Mouse (Mus musculus) limb, embryonic 12.5 days (tissue): ENCODE measurements around the gene Cdc42. TPM values are rescaled to one million over a fixed set of nuclear protein-coding genes. Genes with fewer than 3 reads are reported as not detected.

Experiments used
- ATAC-seq: fragments of 200-750 bp; cut with Nextera tagmentation; 2 replicates; pipeline ENCODE4 v1.8.0; 2017; ENCODE audit warnings: low read depth, moderate TSS enrichment; ENCODE audit not compliant: insufficient number of reproducible peaks, insufficient read depth, low FRiP score, low TSS enrichment
- H3K27ac ChIP-seq: fragments of 300-500 bp; sonication (generic); 2 replicates; pipeline ENCODE4 v1.5.1; 2016; ENCODE audit warnings: mild to moderate bottlenecking, moderate library complexity
- H3K27me3 ChIP-seq: fragments of 300-500 bp; sonication (generic); 2 replicates; pipeline ENCODE4 v1.6.1; 2016; ENCODE audit warnings: mild to moderate bottlenecking, moderate library complexity
- H3K36me3 ChIP-seq: fragments of 300-500 bp; sonication (generic); 2 replicates; pipeline ENCODE4 v1.6.1; 2016; ENCODE audit warnings: mild to moderate bottlenecking, moderate library complexity
- H3K4me1 ChIP-seq: fragments of 300-500 bp; sonication (generic); replicated peaks from 2 replicates; pipeline ENCODE4 v1.6.1; 2016
- H3K4me2 ChIP-seq: fragments of 300-500 bp; sonication (generic); 2 replicates; pipeline ENCODE4 v1.6.1; 2016; ENCODE audit warnings: mild to moderate bottlenecking, moderate library complexity
- H3K4me3 ChIP-seq: fragments of 300-500 bp; sonication (generic); replicated peaks from 2 replicates; pipeline ENCODE4 v1.5.1; 2016; ENCODE audit warnings: mild to moderate bottlenecking
- H3K9ac ChIP-seq: fragments of 300-500 bp; sonication (generic); replicated peaks from 2 replicates; pipeline ENCODE4 v1.6.1; 2016; ENCODE audit warnings: mild to moderate bottlenecking, moderate library complexity
- H3K9me3 ChIP-seq: fragments of 300-500 bp; sonication (generic); 2 replicates; pipeline ENCODE4 v1.6.1; 2016; ENCODE audit warnings: mild to moderate bottlenecking, moderate library complexity
- WGBS: fragments of 180-500 bp; shearing (Covaris S2); methylation state at CpG from one replicate; pipeline ENCODE4 v1.1.7; 2016; 5-methylcytosine and 5-hydroxymethylcytosine counted together
- polyA plus RNA-seq: library from polyadenylated mRNA; unstranded; fragments of >200 nt; fragmentation: Nextera tagmentation; extraction: Ambion mirVana; gene quantifications from 2 replicates; pipeline ENCODE4 v1.2.1, GENCODE M21; 2016

Cdc42 gene
- polyA plus RNA-seq, 1 experiment from 2014 or later = 589 TPM

DNA sequence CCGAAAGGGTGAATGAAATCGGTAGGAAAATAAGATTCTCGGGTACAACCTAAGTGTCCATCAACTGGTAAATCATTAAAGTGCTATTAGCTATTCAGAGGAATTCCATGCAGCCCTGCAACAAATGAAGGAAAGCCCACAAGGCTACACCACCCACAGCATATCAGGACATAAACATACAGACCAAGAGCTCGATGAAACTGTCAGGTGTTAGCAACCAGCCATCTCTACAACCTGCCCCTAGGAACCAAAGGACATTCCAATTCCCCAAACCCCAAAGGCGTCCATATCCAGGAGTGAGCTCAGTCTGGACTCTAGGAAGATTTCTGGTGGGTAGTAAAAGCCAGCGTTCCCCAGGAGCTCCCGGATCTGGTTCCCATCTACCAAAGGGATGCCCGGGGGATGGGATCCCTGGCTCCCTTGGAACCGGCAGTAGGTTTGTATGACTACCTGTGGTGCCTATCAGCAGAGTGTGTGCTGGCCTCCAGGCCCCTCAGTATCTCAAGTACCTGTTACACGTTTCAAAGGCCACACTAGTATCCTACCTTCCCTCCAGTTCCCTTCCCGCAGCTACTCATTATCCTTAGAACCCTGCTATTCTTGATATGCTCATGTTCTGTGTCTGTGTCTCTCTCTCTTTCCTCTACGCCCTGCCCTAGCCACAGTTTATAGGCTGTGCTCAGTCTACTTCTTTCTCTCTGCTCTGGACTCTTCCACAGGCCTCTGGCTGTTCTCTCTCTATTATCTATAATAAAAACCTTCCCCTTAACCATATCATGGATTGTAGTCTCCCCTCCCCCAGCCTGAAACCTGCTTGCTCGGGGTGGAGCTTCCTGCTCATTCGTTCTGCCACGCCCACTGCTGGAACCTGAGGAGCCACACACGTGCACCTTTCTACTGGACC, 23.4 kb upstream of the Cdc42 start:
- H3K4me2 ChIP-seq = peak overlapping the region; percentile 13

DNA sequence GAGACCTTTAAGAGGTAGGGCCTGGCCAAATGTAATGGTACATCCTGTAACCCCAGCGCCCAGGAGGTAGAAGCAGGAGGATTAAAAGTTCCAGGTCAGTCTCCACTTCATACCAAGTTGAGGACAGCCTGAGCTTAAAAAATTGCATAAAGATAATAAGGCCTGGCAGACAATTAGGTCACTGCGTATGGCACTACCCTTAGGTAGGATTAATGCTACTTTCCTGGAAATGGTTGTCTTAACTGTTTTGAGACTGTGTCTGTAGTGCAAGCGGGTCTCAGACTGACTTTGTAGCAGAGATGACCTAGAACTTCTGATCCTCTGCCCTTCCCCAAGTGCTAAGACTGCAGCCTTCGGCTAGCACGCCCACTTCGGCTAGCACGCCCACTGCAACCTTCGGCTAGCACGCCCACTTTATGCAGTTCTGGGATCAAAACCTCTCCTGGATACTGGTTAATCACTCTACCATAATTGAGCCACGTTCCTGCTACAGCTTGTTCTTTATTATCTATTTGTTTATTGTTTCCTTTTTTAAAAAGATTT, 22.3 kb upstream of the Cdc42 start:
- no peak overlapping the region for H3K4me3 ChIP-seq
- no peaks in the 10 kb centered on the region for H3K36me3 ChIP-seq
- WGBS = 92% methylated on average over 10 of the region's 10 CpGs
- no peak overlapping the region for H3K9ac ChIP-seq
- H3K27ac ChIP-seq = no peak overlapping the region
- H3K27me3 ChIP-seq = no peaks in the 10 kb centered on the region
- no peaks in the 10 kb centered on the region for H3K9me3 ChIP-seq
- H3K4me1 ChIP-seq = peaks cover 20% of the 10 kb centered on the region
- ATAC-seq = no peak
- no peak overlapping the region for H3K4me2 ChIP-seq

More for the DNA sequence above, 23.4 kb upstream of the Cdc42 start:
- H3K27me3 ChIP-seq = no peaks in the 10 kb centered on the region
- no peak for ATAC-seq
- H3K9ac ChIP-seq = no peak overlapping the region
- H3K36me3 ChIP-seq = no peaks in the 10 kb centered on the region
- H3K4me1 ChIP-seq = peaks cover 12% of the 10 kb centered on the region
- H3K9me3 ChIP-seq = no peaks in the 10 kb centered on the region
- H3K4me3 ChIP-seq = no peak overlapping the region
- H3K27ac ChIP-seq = 0 out of 2 replicates have a peak overlapping the region, but pooled peaks have one; percentile 35
- WGBS = 29% methylated on average over 15 of the region's 16 CpGs

DNA sequence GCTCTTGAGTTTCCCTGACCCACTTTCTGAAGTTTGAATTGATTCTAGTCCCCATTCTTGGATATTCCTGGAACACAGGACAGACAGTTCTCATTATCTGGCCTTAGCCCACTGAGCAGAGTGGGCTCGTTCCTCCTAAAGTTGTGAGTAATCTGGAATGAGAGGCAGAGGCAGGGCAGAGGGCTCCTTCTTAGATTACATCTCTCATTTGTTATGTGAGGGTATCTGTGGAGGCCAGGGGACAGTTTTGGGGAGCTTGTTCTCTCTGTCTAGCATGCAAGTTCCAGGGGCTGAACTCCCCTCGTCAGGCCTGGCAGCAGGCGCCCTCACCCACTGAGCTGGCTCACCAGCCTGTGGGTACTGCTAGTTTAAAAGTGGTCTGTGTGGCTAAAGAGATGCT, 21.6 kb upstream of the Cdc42 start:
- Histone ChIP-seq H3K27ac (no peak overlapping the region), H3K4me3 (no peak overlapping the region), H3K4me1 (peaks cover 20% of the 10 kb centered on the region), H3K27me3 (no peaks in the 10 kb centered on the region), H3K9ac (no peak overlapping the region), H3K9me3 (no peaks in the 10 kb centered on the region), H3K4me2 (no peak overlapping the region), H3K36me3 (no peaks in the 10 kb centered on the region)
- WGBS = 80% methylated on average over 3 of the region's 3 CpGs
- ATAC-seq = no peak

DNA sequence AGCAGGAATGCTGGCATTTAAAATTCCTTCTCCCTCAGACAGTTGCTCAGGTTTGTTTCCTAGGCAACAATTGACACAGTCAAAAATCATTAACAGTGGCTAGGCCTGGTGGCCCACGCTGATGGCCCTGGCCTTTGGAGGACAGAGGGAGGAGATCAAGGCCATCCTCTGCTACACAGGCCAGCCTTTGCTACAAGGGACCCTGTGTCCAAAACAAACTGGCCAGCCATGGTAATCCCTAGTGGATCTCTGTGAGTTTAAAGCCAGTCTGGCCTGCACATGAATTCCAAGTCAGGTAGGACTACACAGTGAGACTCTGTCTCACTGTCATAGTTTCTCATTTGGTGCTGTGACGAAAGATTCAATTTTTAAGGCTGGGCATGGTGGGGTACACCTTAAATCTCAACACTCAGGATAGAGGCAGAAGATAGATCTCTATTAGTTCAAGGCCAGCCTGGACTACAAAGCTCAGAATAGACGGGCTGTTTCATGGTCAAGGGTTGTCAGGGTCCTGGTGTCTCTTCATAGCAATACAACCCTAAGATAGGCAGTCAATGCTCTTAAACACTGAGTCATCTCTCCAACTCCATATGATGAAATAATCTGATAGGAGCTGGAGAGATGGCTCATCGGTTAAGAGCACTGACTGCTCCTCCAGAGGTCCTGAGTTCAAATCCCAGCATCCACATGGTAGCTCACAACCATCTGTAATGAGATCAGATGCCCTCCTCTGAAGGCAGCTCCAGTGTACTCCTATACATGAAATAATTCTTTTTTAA, 20.2 kb upstream of the Cdc42 start:
- Histone ChIP-seq H3K27ac (no peak overlapping the region), H3K36me3 (no peaks in the 10 kb centered on the region), H3K9me3 (no peaks in the 10 kb centered on the region), H3K4me1 (peaks cover 20% of the 10 kb centered on the region), H3K27me3 (no peaks in the 10 kb centered on the region), H3K4me2 (no peak overlapping the region), H3K9ac (no peak overlapping the region), H3K4me3 (no peak overlapping the region)
- ATAC-seq = no peak
- 78% methylated on average over 4 of the region's 4 CpGs for WGBS

DNA sequence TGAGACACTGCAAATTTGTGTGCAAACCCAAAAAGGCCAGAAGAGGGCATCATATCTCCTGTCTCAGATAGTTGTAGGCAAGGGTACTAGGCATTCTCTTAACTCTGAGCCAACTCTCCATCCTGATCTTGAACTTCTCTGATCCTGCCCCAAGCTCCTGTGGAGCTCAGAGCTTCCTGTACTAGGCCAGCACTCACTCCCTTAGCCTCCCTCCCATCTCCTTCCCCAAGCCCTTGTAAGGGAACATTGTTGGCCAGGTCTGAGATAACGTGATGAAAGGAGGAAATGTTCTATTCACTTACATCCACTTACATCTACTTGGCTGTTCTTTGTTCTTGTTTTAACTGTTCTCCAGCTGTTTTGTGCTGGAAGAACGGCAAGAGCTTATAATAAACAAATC, 19.3 kb upstream of the Cdc42 start:
- H3K36me3 ChIP-seq = no peaks in the 10 kb centered on the region
- no peak overlapping the region for H3K27ac ChIP-seq
- H3K4me2 ChIP-seq = no peak overlapping the region
- no peaks in the 10 kb centered on the region for H3K9me3 ChIP-seq
- 60% methylated on average over 2 of the region's 2 CpGs for whole genome bisulfite sequencing
- H3K4me1 ChIP-seq = peaks cover 20% of the 10 kb centered on the region
- H3K27me3 ChIP-seq = no peaks in the 10 kb centered on the region
- no peak overlapping the region for H3K4me3 ChIP-seq
- no peak for ATAC-seq
- H3K9ac ChIP-seq = no peak overlapping the region

DNA sequence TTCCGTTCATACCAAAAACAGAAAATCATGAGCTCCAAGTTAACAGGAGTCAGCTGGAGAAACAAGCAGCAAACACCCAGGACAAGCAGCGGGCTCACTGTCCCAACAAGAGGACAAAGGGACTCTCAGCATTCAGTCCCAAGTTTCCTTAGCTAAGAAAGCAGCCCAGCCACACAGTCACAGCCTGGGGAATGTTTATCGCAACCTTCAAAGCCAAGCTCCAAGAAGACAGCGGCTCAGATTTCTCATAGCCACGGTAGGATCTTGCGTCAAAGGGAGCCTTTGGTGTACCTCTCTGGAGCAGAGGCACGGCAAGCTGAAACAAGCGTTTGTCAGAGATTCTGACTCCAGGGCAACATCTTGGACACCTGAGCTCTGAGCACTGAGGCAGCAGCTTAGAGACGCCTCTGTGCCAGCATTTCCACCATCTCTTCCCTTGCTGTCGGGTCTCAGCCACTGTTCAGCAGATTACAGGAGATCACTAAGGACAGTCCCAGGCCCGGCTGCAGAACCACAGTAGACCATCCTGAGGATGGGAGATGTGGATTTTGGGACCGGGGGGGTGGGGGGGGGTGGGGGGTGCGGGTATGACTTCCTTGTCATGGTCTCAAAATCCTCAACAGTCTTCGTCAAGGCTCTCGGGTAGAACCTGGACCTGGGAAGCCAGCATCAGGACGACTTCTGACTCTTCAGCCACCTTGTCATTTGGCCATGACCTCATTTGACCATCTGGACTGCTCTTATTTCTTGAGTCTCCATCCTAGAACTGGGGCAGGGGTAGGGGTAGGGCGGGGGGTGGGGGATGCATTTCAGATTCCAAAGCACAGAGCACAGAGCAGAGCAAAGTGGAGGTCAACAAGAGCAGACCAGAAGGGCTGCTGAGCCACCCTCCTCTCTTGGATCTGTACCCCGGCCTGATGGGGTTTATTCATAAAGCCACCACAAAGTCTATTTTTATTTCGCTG, 18.1 kb upstream of the Cdc42 start:
- Histone ChIP-seq H3K36me3 (no peaks in the 10 kb centered on the region), H3K27me3 (no peaks in the 10 kb centered on the region), H3K27ac (peak overlapping the region; percentile 62), H3K9me3 (no peaks in the 10 kb centered on the region), H3K9ac (no peak overlapping the region; the same call in 1 of the 2 replicates), H3K4me3 (no peak overlapping the region), H3K4me2 (peak overlapping the region; percentile 17; the same call in 1 of the 2 replicates), H3K4me1 (peaks cover 15% of the 10 kb centered on the region)
- 31% methylated on average over 19 of the region's 19 CpGs for WGBS
- ATAC-seq = peak; percentile 44; the same call in 1 of the 2 replicates

DNA sequence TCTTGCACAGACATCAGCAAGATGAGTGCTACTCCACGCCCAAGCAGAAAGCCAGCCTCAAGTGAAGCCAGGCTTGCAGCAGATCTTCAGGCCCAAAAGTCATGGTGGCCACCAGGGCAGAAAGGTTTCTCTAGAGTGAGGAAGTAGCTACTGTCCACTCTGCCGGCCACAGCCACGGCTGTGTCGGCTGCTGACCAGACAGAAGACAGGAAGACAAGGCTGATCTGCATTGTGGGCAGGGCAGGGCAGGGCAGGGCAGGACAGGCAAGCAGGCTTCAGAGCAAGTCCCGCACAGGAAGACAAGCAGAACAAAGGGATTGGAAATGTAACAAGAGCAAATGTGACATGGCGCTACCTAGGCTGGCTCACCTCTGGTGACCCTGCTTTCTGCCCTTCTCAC, 16.2 kb upstream of the Cdc42 start:
- H3K9me3 ChIP-seq = no peaks in the 10 kb centered on the region

DNA sequence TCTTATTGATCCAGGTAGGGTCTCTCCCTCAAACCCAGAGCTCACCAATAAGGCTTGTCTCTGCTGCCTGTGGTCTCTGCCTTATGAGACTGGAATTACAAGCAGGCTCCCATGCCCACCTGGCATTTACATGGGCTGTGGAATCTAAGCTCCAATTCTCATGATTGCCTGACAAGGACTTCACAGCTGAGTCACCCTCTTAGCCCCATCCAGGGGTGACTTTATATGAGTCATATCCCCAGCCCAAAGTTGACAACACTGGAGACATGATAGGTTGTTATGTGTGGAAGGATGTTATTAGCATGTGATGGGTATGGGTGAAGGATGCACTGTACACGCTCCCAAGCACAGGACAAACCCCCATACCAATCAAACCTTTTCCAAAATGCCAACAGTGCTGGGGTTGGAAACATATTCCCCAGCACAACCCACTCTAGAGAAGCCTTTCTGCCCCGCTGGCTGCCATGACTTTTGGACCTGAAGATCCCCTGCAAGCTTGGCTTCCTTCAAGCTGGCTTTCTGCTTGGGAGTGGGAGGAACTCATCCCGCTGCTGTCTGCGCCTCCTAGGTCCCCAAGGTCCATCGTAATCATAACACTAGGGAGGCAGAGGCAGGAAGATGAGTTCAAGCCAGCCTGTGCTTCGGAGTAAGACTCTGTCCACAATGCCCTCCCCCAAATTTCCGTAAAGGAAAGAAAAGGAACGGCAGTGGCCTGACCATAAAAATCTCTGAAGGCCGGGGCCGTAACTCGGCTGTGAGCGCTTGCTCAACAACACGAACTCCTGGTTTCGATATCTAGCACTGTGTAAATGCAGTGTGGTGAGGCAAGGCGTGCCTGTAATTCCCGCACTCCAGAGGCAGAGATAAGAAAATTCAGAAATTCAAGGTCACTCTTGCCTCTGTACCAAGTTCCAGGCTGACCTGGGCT, 14.3 kb upstream of the Cdc42 start:
- no peaks in the 10 kb centered on the region for H3K36me3 ChIP-seq
- peaks cover 30% of the 10 kb centered on the region for H3K4me1 ChIP-seq
- WGBS = 82% methylated on average over 16 of the region's 16 CpGs
- H3K4me2 ChIP-seq = no peak overlapping the region
- H3K27me3 ChIP-seq = no peaks in the 10 kb centered on the region
- no peak for ATAC-seq
- H3K27ac ChIP-seq = no peak overlapping the region
- H3K4me3 ChIP-seq = no peak overlapping the region
- no peaks in the 10 kb centered on the region for H3K9me3 ChIP-seq
- H3K9ac ChIP-seq = no peak overlapping the region

More for the DNA sequence above, 16.2 kb upstream of the Cdc42 start:
- no peak overlapping the region for H3K4me3 ChIP-seq
- H3K9ac ChIP-seq = no peak overlapping the region
- H3K27ac ChIP-seq = 0 out of 2 replicates have a peak overlapping the region, but pooled peaks have one; percentile 29
- H3K4me2 ChIP-seq = no peak overlapping the region
- WGBS = 61% methylated on average over 6 of the region's 6 CpGs
- no peak for ATAC-seq
- H3K4me1 ChIP-seq = peaks cover 21% of the 10 kb centered on the region
- no peaks in the 10 kb centered on the region for H3K27me3 ChIP-seq
- no peaks in the 10 kb centered on the region for H3K36me3 ChIP-seq

DNA sequence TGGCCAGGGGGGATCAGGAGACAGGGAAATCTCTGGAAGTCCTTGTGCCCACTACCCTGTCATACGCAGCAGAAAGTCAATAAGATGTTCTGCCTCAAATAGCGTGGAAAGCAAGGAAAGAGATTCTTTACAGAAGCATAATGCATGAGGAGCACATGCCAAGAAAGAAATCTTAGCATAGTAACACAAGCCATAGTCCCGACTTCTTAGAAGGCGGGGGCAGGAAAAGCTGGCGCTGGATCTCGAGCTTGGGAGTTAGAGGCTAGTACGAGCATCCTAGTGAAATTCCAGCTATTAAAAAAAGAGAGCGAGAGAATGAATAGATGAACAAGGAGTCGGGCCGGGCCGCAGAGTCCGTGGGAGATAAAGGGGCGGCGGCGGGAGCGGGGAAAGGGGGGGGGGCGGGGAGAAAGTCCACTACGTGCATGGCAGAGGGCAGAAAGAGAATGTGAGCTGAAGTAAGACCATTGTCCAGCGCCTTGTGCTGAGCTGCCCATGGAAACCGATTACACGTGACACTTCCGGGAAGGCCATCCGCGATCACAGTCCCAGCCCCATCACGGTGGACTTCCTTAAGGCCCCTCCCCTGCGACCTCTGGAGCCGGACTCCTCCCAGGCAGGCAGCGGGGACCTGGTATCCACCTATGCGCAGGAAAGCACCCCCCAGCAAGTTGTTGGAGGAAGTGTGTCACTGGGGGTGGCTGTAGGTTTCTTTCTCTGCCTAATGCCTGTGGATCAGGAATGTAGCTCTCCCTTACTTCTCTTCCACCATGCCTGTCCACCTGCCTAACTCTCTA, 12.6 kb upstream of the Cdc42 start:
- Histone ChIP-seq H3K9me3 (no peaks in the 10 kb centered on the region), H3K4me2 (peak overlapping the region; percentile 67), H3K4me1 (peaks cover 21% of the 10 kb centered on the region), H3K9ac (peak overlapping the region; percentile 57), H3K27ac (no peak overlapping the region), H3K4me3 (peak overlapping the region; percentile 36), H3K27me3 (no peaks in the 10 kb centered on the region), H3K36me3 (no peaks in the 10 kb centered on the region)
- 21% methylated on average over 26 of the region's 29 CpGs for WGBS
- ATAC-seq = peak; percentile 21; the same call in 1 of the 2 replicates
